Mouse (Mus musculus) MEL (cell line): ENCODE measurements at regions not wholly inside any gene's neighbourhood (a gene's known extent, or its start where the extent isn't known, plus 50 kb on each side); places are given as distances from the start of the nearest gene placed in this dataset.

Experiments used
- DNase-seq: peaks from one replicate; pipeline ENCODE4 v3.0.0; 2011; ENCODE audit warnings: low read depth, low spot score
- H3K27ac ChIP-seq: 2 replicates; pipeline ENCODE4 v1.5.1; 2012; ENCODE audit warnings: low read depth, mild to moderate bottlenecking, control low read depth, low read length, moderate library complexity; ENCODE audit not compliant: control insufficient read depth
- H3K27me3 ChIP-seq, 2 experiments: fragments of 150-350 bp in 1 of 2; sonication (generic) in 1 of 2; 2 replicates each; pipeline ENCODE4 v1.6.1; 2012; ENCODE audit warnings: low read length in 2 of 2, mild to moderate bottlenecking in 2 of 2, improper control_type of control experiment in 1 of 2, moderate library complexity in 1 of 2; ENCODE audit not compliant: insufficient read depth in 2 of 2, control insufficient read depth in 1 of 2
- H3K36me3 ChIP-seq, 2 experiments: 2 replicates each; pipeline ENCODE4 v1.6.1; 2012 to 2014; ENCODE audit warnings: low read length in 2 of 2, improper control_type of control experiment in 1 of 2, inconsistent platforms in 1 of 2, mild to moderate bottlenecking in 1 of 2; ENCODE audit not compliant: insufficient read depth in 2 of 2, control insufficient read depth in 1 of 2
- H3K4me1 ChIP-seq, 2 experiments: fragments of 150-350 bp in 1 of 2; sonication (generic) in 1 of 2; 2 replicates each; pipeline ENCODE4 v1.6.1; 2012; ENCODE audit warnings: low read length in 2 of 2, improper control_type of control experiment in 1 of 2, mild to moderate bottlenecking in 1 of 2; ENCODE audit not compliant: insufficient read depth in 2 of 2, control insufficient read depth in 1 of 2
- H3K4me3 ChIP-seq, 2 experiments: fragments of 150-350 bp in 1 of 2; sonication (generic) in 1 of 2; 2 replicates each; pipeline ENCODE4 v1.5.1; 2012; ENCODE audit warnings: low read depth in 2 of 2, low read length in 2 of 2, mild to moderate bottlenecking in 2 of 2, moderate library complexity in 2 of 2, control low read depth in 1 of 2, improper control_type of control experiment in 1 of 2; ENCODE audit not compliant: control insufficient read depth in 1 of 2, insufficient read depth in 1 of 2
- H3K79me2 ChIP-seq: 2 replicates; pipeline ENCODE4 v1.6.1; 2012; ENCODE audit warnings: mild to moderate bottlenecking, low read length, moderate library complexity; ENCODE audit not compliant: control insufficient read depth, poor library complexity, insufficient read depth
- H3K9ac ChIP-seq: 2 replicates; pipeline ENCODE4 v1.6.1; 2012; ENCODE audit warnings: low read depth, mild to moderate bottlenecking, control low read depth, low read length, moderate library complexity; ENCODE audit not compliant: control insufficient read depth, poor library complexity, severe bottlenecking
- H3K9me3 ChIP-seq: fragments of 150-350 bp; sonication (generic); replicated peaks from 2 replicates; pipeline ENCODE4 v1.6.1; 2012; ENCODE audit warnings: mild to moderate bottlenecking, low read length, improper control_type of control experiment, moderate library complexity; ENCODE audit not compliant: insufficient read depth
- BHLHE40 ChIP-seq: IDR thresholded peaks from 2 replicates; pipeline ENCODE4 v1.6.1; 2012; ENCODE audit warnings: low read depth, mild to moderate bottlenecking, inconsistent platforms, low read length, improper control_type of control experiment, borderline replicate concordance
- CHD2 ChIP-seq: IDR thresholded peaks from 2 replicates; pipeline ENCODE4 v1.6.1; 2011; ENCODE audit warnings: low read length, improper control_type of control experiment
- CTCF ChIP-seq, 3 experiments: IDR thresholded peaks in 2 of 3; conservative IDR thresholded peaks in 1 of 3; 2 replicates each; pipeline ENCODE4 v1.5.1; 2011 to 2012; ENCODE audit warnings: low read length in 3 of 3, low read depth in 2 of 3, mild to moderate bottlenecking in 2 of 3, improper control_type of control experiment in 1 of 3, inconsistent platforms in 1 of 3, mixed read lengths in 1 of 3, moderate library complexity in 1 of 3; ENCODE audit not compliant: control insufficient read depth in 1 of 3, insufficient read depth in 1 of 3, poor library complexity in 1 of 3, severe bottlenecking in 1 of 3
- E2F4 ChIP-seq: IDR thresholded peaks from 2 replicates; pipeline ENCODE4 v1.6.1; 2011; ENCODE audit warnings: low read depth, low read length, improper control_type of control experiment, borderline replicate concordance
- EP300 ChIP-seq, 2 experiments: IDR thresholded peaks; 2 replicates each; pipeline ENCODE4 v1.6.1; 2011; ENCODE audit warnings: improper control_type of control experiment in 2 of 2, low read length in 2 of 2, low read depth in 1 of 2, mild to moderate bottlenecking in 1 of 2
- GATA1 ChIP-seq: IDR thresholded peaks from 2 replicates; pipeline ENCODE4 v1.6.1; 2011; ENCODE audit warnings: low read depth, low read length, improper control_type of control experiment
- KAT2A ChIP-seq: conservative IDR thresholded peaks from 2 replicates; pipeline ENCODE4 v1.6.1; 2012; ENCODE audit warnings: low read depth, low read length, improper control_type of control experiment, inconsistent platforms
- MEF2A ChIP-seq: IDR thresholded peaks from 2 replicates; pipeline ENCODE4 v1.6.1; 2014; ENCODE audit warnings: low read depth, mild to moderate bottlenecking, inconsistent platforms, low read length, improper control_type of control experiment; ENCODE audit not compliant: poor library complexity, insufficient replicate concordance, severe bottlenecking; ENCODE audit errors: extremely low read depth
- MXI1 ChIP-seq: IDR thresholded peaks from 2 replicates; pipeline ENCODE4 v1.6.1; 2011; ENCODE audit warnings: mild to moderate bottlenecking, low read depth, low read length, improper control_type of control experiment
- MYB ChIP-seq: IDR thresholded peaks from 2 replicates; pipeline ENCODE4 v1.6.1; 2011; ENCODE audit warnings: mild to moderate bottlenecking, low read depth, low read length, improper control_type of control experiment
- MYC ChIP-seq: IDR thresholded peaks from 2 replicates; pipeline ENCODE4 v1.6.1; 2011; ENCODE audit warnings: low read depth, mild to moderate bottlenecking, low read length, improper control_type of control experiment, moderate library complexity
- NELFE ChIP-seq: IDR thresholded peaks from 2 replicates; pipeline ENCODE4 v1.6.1; 2011; ENCODE audit warnings: low read depth, low read length, improper control_type of control experiment
- NRF1 ChIP-seq: IDR thresholded peaks from 2 replicates; pipeline ENCODE4 v1.6.1; 2014; ENCODE audit warnings: low read depth, mild to moderate bottlenecking, inconsistent platforms, low read length, improper control_type of control experiment, moderate library complexity; ENCODE audit not compliant: poor library complexity, insufficient read depth, severe bottlenecking
- POLR2A ChIP-seq, 2 experiments: IDR thresholded peaks; 2 replicates each; pipeline ENCODE4 v1.6.1; 2011 to 2012; ENCODE audit warnings: low read length in 2 of 2, mild to moderate bottlenecking in 2 of 2, control low read depth in 1 of 2, improper control_type of control experiment in 1 of 2, low read depth in 1 of 2, moderate library complexity in 1 of 2; ENCODE audit not compliant: control insufficient read depth in 1 of 2, insufficient read depth in 1 of 2, poor library complexity in 1 of 2
- POLR2AphosphoS2 ChIP-seq: IDR thresholded peaks from 2 replicates; pipeline ENCODE4 v1.6.1; 2011; ENCODE audit warnings: low read length, improper control_type of control experiment
- POLR2AphosphoS5 ChIP-seq: IDR thresholded peaks from 2 replicates; pipeline ENCODE4 v1.6.1; 2012; ENCODE audit warnings: low read depth, borderline replicate concordance, mild to moderate bottlenecking, inconsistent platforms, low read length, moderate library complexity, mixed read lengths
- RCOR1 ChIP-seq: IDR thresholded peaks from 2 replicates; pipeline ENCODE4 v1.6.1; 2012; ENCODE audit warnings: low read depth, mild to moderate bottlenecking, inconsistent platforms, low read length, improper control_type of control experiment
- TAL1 ChIP-seq: IDR thresholded peaks from 2 replicates; pipeline ENCODE4 v1.6.1; 2012; ENCODE audit warnings: mild to moderate bottlenecking, inconsistent platforms, low read length, moderate library complexity, mixed read lengths
- TBP ChIP-seq: IDR thresholded peaks from 2 replicates; pipeline ENCODE4 v1.8.0; 2011; ENCODE audit warnings: low read depth, low read length, improper control_type of control experiment
- UBTF ChIP-seq: IDR thresholded peaks from 2 replicates; pipeline ENCODE4 v1.6.1; 2012; ENCODE audit warnings: low read depth, mild to moderate bottlenecking, inconsistent platforms, low read length, improper control_type of control experiment, moderate library complexity, borderline replicate concordance; ENCODE audit not compliant: insufficient read depth
- USF1 ChIP-seq: IDR thresholded peaks from 2 replicates; pipeline ENCODE4 v1.6.1; 2014; ENCODE audit warnings: low read depth, mild to moderate bottlenecking, inconsistent platforms, low read length, improper control_type of control experiment, moderate library complexity
- ZNF384 ChIP-seq: IDR thresholded peaks from 2 replicates; pipeline ENCODE4 v1.6.1; 2012; ENCODE audit warnings: low read depth, mild to moderate bottlenecking, inconsistent platforms, low read length, improper control_type of control experiment

DNA sequence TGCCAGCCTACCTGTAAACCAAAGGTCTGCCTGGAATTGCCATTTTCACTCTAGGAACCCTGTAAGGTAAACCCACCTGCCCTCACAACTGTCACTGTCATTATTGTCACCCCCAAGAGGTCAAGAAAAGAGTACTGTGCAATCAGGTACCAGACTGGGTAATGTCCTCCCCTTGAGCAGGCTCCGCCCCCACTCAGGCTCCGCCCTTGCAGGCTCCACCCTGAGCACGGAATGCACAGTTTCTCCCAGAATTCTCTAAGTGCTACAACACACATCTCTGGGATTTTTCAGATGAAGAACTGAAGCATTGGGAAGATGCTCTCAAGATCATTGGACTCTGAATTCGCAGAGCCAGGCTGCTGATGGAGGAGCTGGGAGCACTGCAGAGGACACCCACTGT lies 178.9 kb downstream of the Gm19410 start:
- TF ChIP-seq MYB (no peak), BHLHE40 (no peak), POLR2AphosphoS2 (no peak)
- TF ChIP-seq, all 39 proteins: peak for 0
- no peak for DNase-seq
- Histone ChIP-seq H3K27me3 (no peaks in the 10 kb centered on the region), H3K79me2 (no peaks in the 10 kb centered on the region), H3K4me1 (no peaks in the 10 kb centered on the region), H3K27ac (no peak overlapping the region), H3K9me3 (no peaks in the 10 kb centered on the region), H3K36me3 (no peaks in the 10 kb centered on the region), H3K4me3 (no peak overlapping the region), H3K9ac (no peak overlapping the region)

DNA sequence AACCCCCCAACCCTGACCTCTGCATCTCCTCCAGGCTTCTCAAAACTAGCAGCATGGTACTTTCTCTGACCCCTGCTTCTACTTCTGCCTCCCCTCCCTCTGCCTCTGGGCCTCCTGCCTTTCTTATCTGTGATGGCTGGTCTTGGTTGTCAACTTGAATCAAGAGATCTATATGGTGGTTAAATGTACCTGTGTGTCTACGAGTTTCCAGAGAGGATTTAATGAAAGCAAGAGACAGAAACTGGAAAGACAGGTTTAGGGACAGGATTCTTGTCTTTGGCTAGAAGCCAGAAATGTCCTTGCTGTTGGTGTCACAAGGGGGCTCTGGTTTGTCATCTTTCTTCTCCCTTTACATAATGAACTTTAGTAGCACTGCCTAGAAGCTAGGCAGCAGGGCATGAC lies 180.9 kb downstream of the Gm19410 start:
- H3K4me1 ChIP-seq, result no peaks in the 10 kb centered on the region
- TF ChIP-seq ZNF384, result no peak
- no peak for TF ChIP-seq POLR2AphosphoS5
- no peak for TF ChIP-seq MYC
- TF ChIP-seq TAL1, result no peak
- TF ChIP-seq MEF2A, result no peak
- TF ChIP-seq NRF1, result no peak
- no peak for TF ChIP-seq GATA1
- no peak for TF ChIP-seq USF1
- TF ChIP-seq CTCF (IDR thresholded peaks at IDR 0.05 in 2 of 3, conservative IDR thresholded peaks at IDR 0.05 in 1 of 3; ENCODE audit: control insufficient read depth in 1 of 3, insufficient read depth in 1 of 3, low read depth in 2 of 3, low read length in 3 of 3, poor library complexity in 1 of 3, severe bottlenecking in 1 of 3), result no peak
- TF ChIP-seq E2F4, result no peak
- no peak for TF ChIP-seq NELFE
- TF ChIP-seq POLR2AphosphoS2, result no peak
- TF ChIP-seq KAT2A, result no peak
- TF ChIP-seq MXI1, result no peak
- no peak for TF ChIP-seq CHD2
- TF ChIP-seq RCOR1, result no peak
- TF ChIP-seq TBP, result no peak
- TF ChIP-seq UBTF, result no peak
- no peak for TF ChIP-seq POLR2A (IDR thresholded peaks at IDR 0.05; ENCODE audit: control insufficient read depth in 1 of 2, insufficient read depth in 1 of 2, low read depth in 1 of 2, low read length in 2 of 2, poor library complexity in 1 of 2)
- no peak for TF ChIP-seq EP300 (IDR thresholded peaks at IDR 0.05; ENCODE audit: low read depth in 1 of 2, low read length in 2 of 2)
- TF ChIP-seq, all 39 proteins: peak for 0
- no peaks in the 10 kb centered on the region for H3K79me2 ChIP-seq
- no peak overlapping the region for H3K4me3 ChIP-seq
- H3K27me3 ChIP-seq, result no peaks in the 10 kb centered on the region
- no peak overlapping the region for H3K27ac ChIP-seq
- no peaks in the 10 kb centered on the region for H3K36me3 ChIP-seq
- H3K9ac ChIP-seq, result no peak overlapping the region
- H3K9me3 ChIP-seq, result no peaks in the 10 kb centered on the region
- no peak for DNase-seq
